Mouse (Mus musculus) midbrain, embryonic 10.5 days (tissue): ENCODE results near the gene Slc7a4. TPM values are rescaled to one million over a fixed set of nuclear protein-coding genes. Genes with fewer than 3 reads are reported as not detected.

ENCODE experiments used
- DNase-seq: peaks from one replicate; pipeline ENCODE4 v3.0.0-alpha.2; 2017; ENCODE audit warnings: low spot score
- H3K27ac ChIP-seq: fragments of 300-500 bp; sonication (generic); replicated peaks from 2 replicates; pipeline ENCODE4 v1.5.1; 2016; ENCODE audit warnings: mild to moderate bottlenecking
- H3K27me3 ChIP-seq: fragments of 300-500 bp; sonication (generic); 2 replicates; pipeline ENCODE4 v1.6.1; 2016; ENCODE audit warnings: low read depth, mild to moderate bottlenecking; ENCODE audit not compliant: poor library complexity, severe bottlenecking
- H3K36me3 ChIP-seq: fragments of 300-500 bp; sonication (generic); 2 replicates; pipeline ENCODE4 v1.6.1; 2016; ENCODE audit warnings: mild to moderate bottlenecking, moderate library complexity
- H3K4me1 ChIP-seq: fragments of 300-500 bp; sonication (generic); 2 replicates; pipeline ENCODE4 v1.6.1; 2016
- H3K4me3 ChIP-seq: fragments of 300-500 bp; sonication (generic); 2 replicates; pipeline ENCODE4 v1.5.1; 2016; ENCODE audit warnings: mild to moderate bottlenecking, moderate library complexity
- H3K9me3 ChIP-seq: fragments of 300-500 bp; sonication (generic); replicated peaks from 2 replicates; pipeline ENCODE4 v1.6.1; 2016; ENCODE audit warnings: mild to moderate bottlenecking
- WGBS: fragments of 180-500 bp; shearing (Covaris S2); methylation state at CpG from one replicate; pipeline ENCODE4 v1.1.7; 2016; 5-methylcytosine and 5-hydroxymethylcytosine counted together
- polyA plus RNA-seq: library from polyadenylated mRNA; unstranded; fragments of >200 nt; fragmentation: Nextera tagmentation; extraction: Ambion mirVana; gene quantifications from 2 replicates; pipeline ENCODE4 v1.2.1, GENCODE M21; 2016

Gene Slc7a4
- polyA plus RNA-seq, 1 experiment from 2014 or later = 2.6 TPM

DNA sequence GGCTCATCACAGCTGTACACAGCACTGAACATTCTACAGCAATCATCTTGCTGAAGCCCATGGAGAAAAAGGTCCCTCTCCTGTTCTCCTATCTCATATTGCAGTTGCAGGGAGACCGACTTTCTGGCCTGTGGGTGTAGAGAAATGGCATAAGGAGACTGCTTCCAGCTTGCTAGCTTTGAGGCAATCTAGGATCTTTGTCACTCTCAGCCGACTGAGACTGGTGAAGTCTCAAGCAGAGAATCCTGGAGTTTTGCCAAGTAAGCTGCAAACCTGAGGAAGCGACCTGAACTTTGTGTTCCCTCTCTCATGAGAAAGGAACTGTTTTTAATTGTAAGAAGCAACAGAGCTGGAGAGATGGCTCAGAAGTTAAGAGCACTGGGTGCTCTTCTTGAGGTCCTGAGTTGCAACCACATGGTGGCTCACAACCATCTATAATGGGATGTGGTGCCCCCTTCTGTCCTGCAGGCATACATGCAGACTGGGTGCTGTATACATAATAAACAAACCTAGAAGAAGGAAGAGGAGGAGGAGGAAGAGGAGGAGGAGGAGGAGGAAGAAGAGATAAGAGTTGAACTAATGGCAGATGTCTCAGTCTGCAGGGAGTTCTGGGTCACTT lies 18.0 kb upstream of the Slc7a4 start:
- no peak overlapping the region for H3K27ac ChIP-seq
- no peaks in the 10 kb centered on the region for H3K27me3 ChIP-seq
- H3K36me3 ChIP-seq = no peaks in the 10 kb centered on the region
- no peak for DNase-seq
- no peaks in the 10 kb centered on the region; the same call in 1 of the 2 replicates for H3K9me3 ChIP-seq
- WGBS = 75% methylated on average over 3 of the region's 3 CpGs
- no peaks in the 10 kb centered on the region for H3K4me1 ChIP-seq
- H3K4me3 ChIP-seq = no peak overlapping the region

DNA sequence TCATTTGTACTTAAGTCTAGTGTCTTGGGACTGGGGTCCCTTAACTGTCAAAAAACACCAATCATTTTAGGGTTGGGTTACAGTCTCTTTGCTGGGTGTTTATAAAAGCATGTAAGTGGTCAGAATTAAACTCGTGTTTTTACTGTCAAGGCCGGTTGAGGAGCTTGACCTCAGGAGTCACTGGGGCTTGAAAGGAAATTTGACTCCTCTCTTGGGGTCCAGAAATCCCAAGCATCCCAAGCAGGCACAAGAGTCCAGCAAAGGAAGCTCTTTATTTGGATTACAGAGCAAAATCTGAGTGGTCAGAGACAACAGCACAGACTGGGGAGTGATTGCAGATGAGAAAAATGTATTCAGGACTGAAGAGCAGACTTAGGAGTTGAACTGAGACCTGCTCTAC lies 7.7 kb upstream of the Slc7a4 start:
- DNase-seq = no peak
- 47% methylated on average over 2 of the region's 2 CpGs for WGBS
- Histone ChIP-seq H3K27ac (no peak overlapping the region), H3K27me3 (no peaks in the 10 kb centered on the region), H3K4me3 (no peak overlapping the region), H3K9me3 (peaks cover 5% of the 10 kb centered on the region; the same call in 1 of the 2 replicates), H3K36me3 (no peaks in the 10 kb centered on the region), H3K4me1 (no peaks in the 10 kb centered on the region)

DNA sequence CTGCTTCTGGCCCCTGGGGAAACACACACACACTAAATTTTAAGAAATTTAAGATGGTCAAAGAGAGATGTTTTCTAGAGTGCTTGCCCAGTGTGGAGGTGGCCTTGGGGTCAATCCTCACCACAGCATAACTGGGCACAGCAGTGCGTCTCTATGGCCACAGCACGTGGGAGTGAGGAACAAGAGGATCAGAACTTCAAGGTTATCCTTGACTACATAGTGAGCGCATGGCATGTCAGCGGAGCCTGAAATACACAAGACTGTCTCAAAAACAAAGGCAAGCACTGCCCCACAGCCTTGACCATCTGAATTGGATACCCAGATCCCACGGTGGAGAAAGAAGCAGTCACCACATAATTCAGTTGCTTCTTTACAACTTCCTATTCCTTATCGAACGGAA lies 1.5 kb upstream of the Slc7a4 start:
- WGBS = 89% methylated on average over 7 of the region's 7 CpGs
- no peak for DNase-seq
- Histone ChIP-seq H3K9me3 (peaks cover 5% of the 10 kb centered on the region; the same call in 1 of the 2 replicates), H3K36me3 (no peaks in the 10 kb centered on the region), H3K4me3 (no peak overlapping the region), H3K27ac (no peak overlapping the region), H3K4me1 (no peaks in the 10 kb centered on the region), H3K27me3 (no peaks in the 10 kb centered on the region)

DNA sequence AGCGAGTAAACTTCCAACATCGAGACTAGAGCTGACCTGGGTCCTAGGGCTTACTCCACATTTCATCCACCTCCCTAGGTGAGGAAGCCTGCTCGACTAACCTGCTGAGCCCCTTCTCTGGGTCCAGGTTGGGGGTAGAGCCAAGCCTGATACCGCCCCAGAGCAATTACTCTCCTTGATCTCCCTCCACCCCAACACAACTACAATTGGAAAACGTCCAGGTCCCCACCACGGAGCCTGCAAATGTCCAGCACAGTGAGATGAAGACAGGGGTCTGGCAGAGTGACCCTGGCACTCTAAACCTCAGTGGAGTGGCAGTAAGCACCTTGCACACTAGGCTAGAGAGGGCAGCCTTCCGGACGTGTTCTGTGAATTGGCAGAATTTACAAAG lies 6.2 kb downstream of the Slc7a4 start:
- 20% methylated on average over 8 of the region's 8 CpGs for WGBS
- peak overlapping the region; percentile 54 for H3K4me3 ChIP-seq
- H3K27me3 ChIP-seq = peaks cover 62% of the 10 kb centered on the region
- no peak overlapping the region; the same call in 1 of the 2 replicates for H3K27ac ChIP-seq
- no peak for DNase-seq
- H3K9me3 ChIP-seq = no peaks in the 10 kb centered on the region
- no peaks in the 10 kb centered on the region for H3K36me3 ChIP-seq
- H3K4me1 ChIP-seq = peaks cover 13% of the 10 kb centered on the region

DNA sequence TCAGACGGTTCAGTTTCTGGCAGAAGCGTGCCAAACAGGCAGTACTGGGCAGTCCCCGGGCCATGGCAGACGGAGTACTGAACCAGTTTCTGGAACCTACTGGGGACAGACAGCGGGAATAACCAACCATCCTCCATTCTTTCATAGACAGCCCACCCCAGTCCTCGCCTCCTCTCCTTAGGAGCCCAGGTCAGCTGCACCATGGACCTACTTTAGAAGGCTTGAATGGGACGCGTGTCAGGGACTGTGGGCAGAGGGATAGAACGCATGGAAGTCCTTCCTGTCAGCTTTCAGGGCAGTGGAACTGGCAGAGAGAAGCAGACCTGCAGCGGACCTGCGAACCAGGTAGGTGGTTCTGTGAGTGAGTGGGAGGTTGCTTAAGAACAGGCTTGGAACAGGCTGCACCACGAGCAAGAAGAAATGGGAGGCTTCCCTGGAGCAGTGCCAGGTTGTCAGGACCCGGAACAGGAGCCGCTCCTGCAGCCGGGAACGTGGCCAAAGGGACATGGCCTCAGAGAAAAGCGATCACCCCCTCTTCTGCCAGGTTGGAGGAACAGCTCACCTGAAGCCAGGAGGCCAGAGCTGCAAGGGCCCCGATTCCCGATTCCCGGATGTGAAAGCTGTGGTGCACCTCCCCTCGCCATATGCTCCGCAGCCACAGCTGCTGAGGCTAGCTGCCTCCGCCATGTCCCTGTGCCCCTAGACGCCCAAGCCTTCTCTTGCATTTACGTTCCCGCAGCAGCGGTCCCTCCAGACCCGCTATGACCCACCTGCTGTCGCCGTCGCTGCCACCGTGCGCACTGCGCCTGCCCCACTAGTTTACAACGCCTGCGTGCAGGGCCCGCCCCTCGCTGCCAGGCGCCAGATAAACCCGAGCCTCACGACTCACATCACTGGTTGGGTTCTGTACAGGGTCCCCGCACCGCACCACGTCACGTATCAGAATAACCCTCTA lies 6.9 kb downstream of the Slc7a4 start:
- Histone ChIP-seq H3K4me3 (peak overlapping the region; percentile 54), H3K27me3 (peaks cover 62% of the 10 kb centered on the region), H3K4me1 (peaks cover 13% of the 10 kb centered on the region), H3K27ac (no peak overlapping the region; the same call in 1 of the 2 replicates), H3K36me3 (no peaks in the 10 kb centered on the region), H3K9me3 (no peaks in the 10 kb centered on the region)
- 14% methylated on average over 45 of the region's 45 CpGs for WGBS
- peak; percentile 38 for DNase-seq

DNA sequence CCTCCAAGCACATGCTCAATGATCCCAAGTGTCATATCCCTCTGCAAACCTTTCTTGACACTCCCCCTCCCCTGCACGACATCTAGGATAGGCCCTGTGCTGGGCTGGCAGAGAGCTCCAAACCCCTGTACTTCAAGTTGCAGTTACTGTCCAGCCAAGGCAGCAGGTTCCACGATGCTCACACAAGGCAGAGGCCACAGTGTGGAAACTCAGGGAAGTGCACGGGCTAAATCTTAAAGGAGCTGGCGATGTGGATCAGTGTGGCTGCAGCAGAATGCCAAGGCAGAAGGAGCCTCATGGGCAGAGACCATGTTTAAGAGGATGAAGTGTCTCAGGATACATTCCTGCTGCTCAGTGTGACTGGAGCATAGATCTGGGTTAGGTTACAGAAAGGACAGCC lies 16.8 kb downstream of the Slc7a4 start:
- Histone ChIP-seq H3K9me3 (no peaks in the 10 kb centered on the region), H3K4me1 (peaks cover 16% of the 10 kb centered on the region), H3K27ac (no peak overlapping the region), H3K36me3 (no peaks in the 10 kb centered on the region), H3K4me3 (no peak overlapping the region), H3K27me3 (peaks cover 30% of the 10 kb centered on the region)
- no peak for DNase-seq
- 32% methylated on average over 4 of the region's 4 CpGs for WGBS

DNA sequence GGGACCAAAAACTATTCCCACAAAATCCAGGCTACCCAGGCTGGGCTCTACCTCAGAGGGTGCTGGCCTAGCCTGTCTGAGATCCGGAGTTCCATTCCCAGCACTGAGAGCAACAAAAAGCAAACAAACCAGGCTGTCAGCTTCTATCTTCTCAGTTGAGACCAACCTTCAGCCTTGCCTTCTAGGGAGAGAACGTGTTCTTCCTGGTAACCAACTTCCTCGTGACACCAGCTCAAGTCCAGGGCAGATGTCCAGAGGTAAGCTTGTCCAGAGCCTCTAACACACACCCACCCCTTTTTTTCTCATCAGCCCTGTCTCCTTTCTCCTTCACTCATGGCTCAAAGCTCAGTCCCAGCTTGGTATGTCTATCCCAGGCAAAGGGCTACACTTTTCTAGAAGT lies 18.2 kb downstream of the Slc7a4 start:
- Histone ChIP-seq H3K4me1 (peaks cover 30% of the 10 kb centered on the region), H3K27ac (no peak overlapping the region), H3K4me3 (no peak overlapping the region), H3K36me3 (no peaks in the 10 kb centered on the region), H3K27me3 (peaks cover 41% of the 10 kb centered on the region), H3K9me3 (no peaks in the 10 kb centered on the region)
- WGBS = 72% methylated on average over 3 of the region's 3 CpGs
- DNase-seq = no peak

DNA sequence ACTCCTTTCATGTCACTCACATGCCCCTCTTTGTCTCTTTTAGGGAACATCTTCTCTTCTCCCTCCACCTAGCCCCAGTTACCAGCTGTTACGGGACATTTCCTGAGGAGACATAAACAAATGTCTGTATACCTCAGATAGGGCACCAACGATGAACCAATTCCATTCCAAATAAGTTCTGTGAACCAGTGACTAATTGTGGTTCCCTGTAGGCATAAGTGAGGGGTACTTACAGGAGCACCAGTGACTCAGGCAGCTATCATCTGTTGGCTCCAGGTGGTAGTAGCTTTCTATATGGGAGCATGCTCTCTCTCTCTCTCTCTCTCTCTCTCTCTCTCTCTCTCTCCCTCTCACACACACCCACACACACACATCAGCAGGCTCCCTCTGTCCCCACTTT lies 18.8 kb downstream of the Slc7a4 start:
- H3K27me3 ChIP-seq = peaks cover 47% of the 10 kb centered on the region
- WGBS = 85% methylated on average over 2 of the region's 2 CpGs
- no peak overlapping the region for H3K4me3 ChIP-seq
- no peaks in the 10 kb centered on the region for H3K9me3 ChIP-seq
- H3K36me3 ChIP-seq = no peaks in the 10 kb centered on the region
- DNase-seq = no peak
- H3K4me1 ChIP-seq = peaks cover 35% of the 10 kb centered on the region
- H3K27ac ChIP-seq = no peak overlapping the region

DNA sequence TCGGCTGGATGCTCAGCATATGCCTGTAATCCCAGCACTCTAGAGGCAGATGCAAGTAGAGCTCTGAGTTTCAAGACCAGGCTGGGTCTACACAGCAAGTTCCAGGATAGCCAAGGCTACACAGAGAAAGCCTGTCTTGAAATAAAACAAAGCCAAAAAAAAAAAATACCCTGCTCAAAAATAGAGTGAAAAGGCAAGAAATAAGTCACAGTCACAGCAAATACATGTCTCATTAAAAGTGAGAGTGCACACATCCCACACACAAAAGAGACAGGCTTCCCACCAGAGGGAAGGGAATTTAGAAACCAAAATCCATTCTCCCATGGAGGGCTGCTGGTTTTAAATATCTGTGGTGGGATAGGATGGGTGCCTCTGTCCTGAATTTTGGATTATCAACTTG lies 19.4 kb downstream of the Slc7a4 start:
- H3K4me1 ChIP-seq = peaks cover 42% of the 10 kb centered on the region
- WGBS = 36% methylated on average over 1 of the region's 1 CpGs
- peaks cover 48% of the 10 kb centered on the region for H3K27me3 ChIP-seq
- H3K4me3 ChIP-seq = no peak overlapping the region
- no peak for DNase-seq
- no peaks in the 10 kb centered on the region for H3K36me3 ChIP-seq
- no peaks in the 10 kb centered on the region for H3K9me3 ChIP-seq
- no peak overlapping the region for H3K27ac ChIP-seq

DNA sequence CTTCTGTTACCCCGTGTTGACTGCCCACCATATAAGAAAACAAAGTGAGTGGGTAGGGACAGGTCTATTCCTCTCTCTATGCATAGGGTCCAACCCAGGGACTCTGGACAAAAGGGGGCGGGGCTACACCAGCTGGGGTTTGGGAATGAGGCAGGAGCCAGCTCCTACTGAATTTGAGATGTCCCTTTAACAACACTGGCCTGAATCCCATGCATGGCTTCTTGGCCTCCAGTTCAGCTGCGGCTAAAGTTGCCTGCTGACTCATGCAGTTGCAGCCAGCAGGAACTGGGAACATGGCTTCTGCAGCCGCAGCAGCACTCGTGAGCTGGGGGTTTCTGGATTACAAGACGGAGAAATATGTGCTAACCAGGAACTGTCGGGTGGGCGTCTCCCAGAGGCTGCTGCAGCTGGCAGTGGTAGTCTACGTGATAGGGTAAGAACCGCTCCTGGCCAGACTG lies 21.2 kb downstream of the Slc7a4 start, which contains the start of gene P2rx6:
P2rx6 (plus strand) TSS at position 135 of the 458 bp plus-strand sequence.
- H3K4me1 ChIP-seq = peaks cover 50% of the 10 kb centered on the region

DNA sequence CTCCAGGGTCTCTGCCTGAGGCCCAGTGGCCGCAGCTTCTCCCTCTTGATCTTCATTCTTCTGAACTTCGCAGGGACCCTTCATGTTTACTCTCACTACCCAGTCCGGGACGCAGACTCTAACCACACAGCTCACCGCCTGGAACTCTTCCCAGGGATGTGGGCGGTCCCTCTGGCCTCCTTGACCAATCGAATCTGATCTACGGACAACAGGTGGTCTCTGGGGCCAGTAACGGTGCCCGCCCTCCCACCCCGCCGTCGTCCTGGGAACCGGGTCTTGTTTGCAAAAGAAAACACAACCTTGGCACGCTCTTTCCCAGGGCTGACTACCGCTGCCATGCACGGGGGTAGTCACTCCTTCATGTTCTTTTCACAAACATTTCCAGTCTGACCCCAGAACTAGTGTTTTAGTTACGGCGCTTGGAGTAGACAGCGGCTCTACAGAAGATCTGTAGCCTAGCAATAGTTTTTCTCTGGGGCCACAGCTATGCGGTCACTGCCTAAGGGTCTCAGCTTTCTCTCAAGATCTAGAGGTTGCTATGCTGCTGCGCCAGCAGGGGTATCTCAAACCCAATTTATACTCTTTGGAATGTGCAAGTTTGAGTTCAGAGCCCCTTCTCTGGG lies 21.8 kb downstream of the Slc7a4 start, which contains the start of gene Lrrc74b:
Lrrc74b (minus strand) TSS at position 120 of the 623 bp plus-strand sequence.
- under 1% methylated on average over 22 of the region's 22 CpGs for WGBS
- DNase-seq = peak; percentile 84
- Histone ChIP-seq H3K27ac (peak within 1 kb of the TSS; percentile 76), H3K4me3 (peak within 1 kb of the TSS; percentile 46), H3K36me3 (no peaks in the 10 kb centered on the region), H3K4me1 (peaks cover 50% of the 10 kb centered on the region), H3K9me3 (no peaks in the 10 kb centered on the region), H3K27me3 (peaks cover 53% of the 10 kb centered on the region)

More for the DNA sequence above, 21.2 kb downstream of the Slc7a4 start, which contains the start of gene P2rx6:
- no peaks in the 10 kb centered on the region for H3K9me3 ChIP-seq
- peak within 1 kb of the TSS; percentile 46 for H3K4me3 ChIP-seq
- WGBS = 4% methylated on average over 10 of the region's 10 CpGs
- peak within 1 kb of the TSS; percentile 76 for H3K27ac ChIP-seq
- DNase-seq = peak; percentile 73
- peaks cover 51% of the 10 kb centered on the region for H3K27me3 ChIP-seq
- no peaks in the 10 kb centered on the region for H3K36me3 ChIP-seq

DNA sequence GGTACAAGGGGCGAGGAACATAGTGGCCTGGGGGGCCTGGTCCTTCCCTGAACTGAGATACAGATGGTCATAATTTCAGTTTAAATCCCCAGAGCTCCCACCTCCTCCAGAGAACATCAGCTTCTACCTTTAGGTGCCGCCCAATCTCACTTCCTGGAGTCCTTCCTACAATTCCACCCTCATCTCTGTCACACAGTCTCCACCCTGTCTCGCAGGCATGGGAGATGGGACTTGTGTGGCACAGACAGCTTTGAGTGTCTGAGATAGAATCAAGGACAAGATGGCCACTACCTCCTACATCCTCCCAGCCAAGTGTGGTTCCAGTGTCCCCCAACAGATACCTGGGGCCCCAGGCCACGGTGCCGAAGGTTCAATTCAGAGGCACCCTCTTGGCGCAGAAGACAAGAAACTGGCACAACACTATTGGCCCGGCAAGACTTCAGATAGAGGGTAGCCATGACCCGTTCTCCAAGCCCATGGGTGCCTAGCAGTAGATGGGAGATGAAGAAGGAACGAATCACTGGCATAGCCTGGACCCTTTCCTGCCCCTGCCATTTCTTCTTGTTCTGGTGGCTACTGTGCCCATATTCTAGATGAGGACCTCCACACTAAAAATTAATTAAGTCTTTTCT lies 23.5 kb downstream of the Slc7a4 start:
- no peak for DNase-seq
- peaks cover 52% of the 10 kb centered on the region for H3K27me3 ChIP-seq
- WGBS = 64% methylated on average over 9 of the region's 9 CpGs
- no peaks in the 10 kb centered on the region for H3K36me3 ChIP-seq
- no peaks in the 10 kb centered on the region for H3K9me3 ChIP-seq
- peak overlapping the region; percentile 87 for H3K27ac ChIP-seq
- peak overlapping the region; percentile 45 for H3K4me3 ChIP-seq
- peaks cover 66% of the 10 kb centered on the region for H3K4me1 ChIP-seq
